Mouse (Mus musculus) forebrain, embryonic 15.5 days (tissue): Measurements from ENCODE around the gene Galnt13. TPM values are rescaled to one million over a fixed set of nuclear protein-coding genes. Genes with fewer than 3 reads are reported as not detected.
A peak's percentile ranks its signal among the peaks of the same experiment; 100 is the strongest.
"Not testable (repeated sequence)": the region's sequence is repeated elsewhere in the genome, so short reads cannot be mapped to it uniquely, and the experiment has no call there.

ENCODE experiments used
- ATAC-seq: fragments of 200-750 bp; cut with Nextera tagmentation; replicated peaks from 2 replicates; pipeline ENCODE4 v1.8.0; 2017; ENCODE audit warnings: mild to moderate bottlenecking, moderate TSS enrichment, moderate library complexity
- H3K27ac ChIP-seq: fragments of 300-500 bp; sonication (generic); replicated peaks from 2 replicates; pipeline ENCODE4 v1.5.1; 2015; ENCODE audit warnings: mild to moderate bottlenecking, inconsistent platforms
- H3K27me3 ChIP-seq: fragments of 300-500 bp; sonication (generic); 2 replicates; pipeline ENCODE4 v1.6.1; 2015; ENCODE audit warnings: inconsistent platforms
- H3K36me3 ChIP-seq: fragments of 300-500 bp; sonication (generic); 2 replicates; pipeline ENCODE4 v1.6.1; 2015; ENCODE audit warnings: mild to moderate bottlenecking, inconsistent platforms
- H3K4me1 ChIP-seq: fragments of 300-500 bp; sonication (generic); 2 replicates; pipeline ENCODE4 v1.6.1; 2015; ENCODE audit warnings: inconsistent platforms
- H3K4me2 ChIP-seq: fragments of 300-500 bp; sonication (generic); replicated peaks from 2 replicates; pipeline ENCODE4 v1.6.1; 2015; ENCODE audit warnings: mild to moderate bottlenecking, inconsistent platforms
- H3K4me3 ChIP-seq: fragments of 300-500 bp; sonication (generic); 2 replicates; pipeline ENCODE4 v1.5.1; 2015; ENCODE audit warnings: mild to moderate bottlenecking, inconsistent platforms
- H3K9ac ChIP-seq: fragments of 300-500 bp; sonication (generic); replicated peaks from 2 replicates; pipeline ENCODE4 v1.6.1; 2015; ENCODE audit warnings: mild to moderate bottlenecking, inconsistent platforms
- H3K9me3 ChIP-seq: fragments of 300-500 bp; sonication (generic); 2 replicates; pipeline ENCODE4 v1.6.1; 2016; ENCODE audit warnings: inconsistent platforms
- WGBS: fragments of 180-500 bp; shearing (Covaris S2); methylation state at CpG from one replicate; pipeline ENCODE4 v1.1.7; 2015; ENCODE audit warnings: mixed read lengths; 5-methylcytosine and 5-hydroxymethylcytosine counted together
- polyA plus RNA-seq: library from polyadenylated mRNA; unstranded; fragments of >200 nt; fragmentation: Nextera tagmentation; extraction: Ambion mirVana; gene quantifications from 2 replicates; pipeline ENCODE4 v1.2.1, GENCODE M21; 2015

Gene Galnt13
- polyA plus RNA-seq, 1 experiment from 2014 or later = 2.8 TPM

- no peaks in the 10 kb centered on the region for H3K9me3 ChIP-seq
- no peak overlapping the region for H3K4me2 ChIP-seq
- H3K9ac ChIP-seq = no peak overlapping the region
- H3K4me1 ChIP-seq = no peaks in the 10 kb centered on the region
- H3K27me3 ChIP-seq = no peaks in the 10 kb centered on the region
- no peak for ATAC-seq
- H3K27ac ChIP-seq = no peak overlapping the region
- H3K4me3 ChIP-seq = no peak overlapping the region
- no peaks in the 10 kb centered on the region for H3K36me3 ChIP-seq
Measured at GRCm38 (mm10) chr2:54938075-54938474, 502.0 kb downstream of the Galnt13 start.

DNA sequence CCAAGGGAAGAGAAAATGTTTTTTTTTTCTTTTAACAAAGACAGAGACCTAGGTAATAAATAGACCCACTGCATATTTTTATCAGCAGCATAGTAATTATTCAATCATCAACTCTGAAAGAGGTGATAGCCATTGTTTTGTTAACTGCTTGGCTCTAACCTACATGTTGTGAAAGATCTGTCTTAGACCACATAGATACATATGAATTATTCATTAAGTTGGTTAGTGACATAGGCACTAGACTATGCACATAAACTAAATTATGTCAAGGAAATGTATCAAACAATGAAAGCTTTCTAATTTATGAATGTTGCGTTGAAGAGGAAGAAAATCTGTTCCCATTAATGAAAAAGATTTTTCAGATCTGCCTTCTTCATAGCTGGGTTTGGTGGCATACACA is 507.3 kb downstream of the Galnt13 start:
- Histone ChIP-seq H3K4me3 (no peak overlapping the region), H3K27ac (no peak overlapping the region), H3K4me1 (no peaks in the 10 kb centered on the region), H3K4me2 (no peak overlapping the region), H3K27me3 (no peaks in the 10 kb centered on the region), H3K36me3 (no peaks in the 10 kb centered on the region), H3K9ac (no peak overlapping the region), H3K9me3 (no peaks in the 10 kb centered on the region)
- WGBS = 70% methylated on average over 1 of the region's 1 CpGs
- 0 out of 2 replicates have a peak, but pooled peaks have one; percentile 46 for ATAC-seq

GRCm38 (mm10) chr2:54983839-54984238 is 547.7 kb downstream of the Galnt13 start:
- Histone ChIP-seq H3K36me3 (no peaks in the 10 kb centered on the region), H3K27me3 (no peaks in the 10 kb centered on the region), H3K27ac (no peak overlapping the region), H3K4me1 (no peaks in the 10 kb centered on the region), H3K9ac (no peak overlapping the region), H3K9me3 (no peaks in the 10 kb centered on the region), H3K4me2 (no peak overlapping the region), H3K4me3 (no peak overlapping the region)
- ATAC-seq = peak; percentile 58; the same call in 1 of the 2 replicates
- WGBS = 64% methylated on average over 1 of the region's 1 CpGs

DNA sequence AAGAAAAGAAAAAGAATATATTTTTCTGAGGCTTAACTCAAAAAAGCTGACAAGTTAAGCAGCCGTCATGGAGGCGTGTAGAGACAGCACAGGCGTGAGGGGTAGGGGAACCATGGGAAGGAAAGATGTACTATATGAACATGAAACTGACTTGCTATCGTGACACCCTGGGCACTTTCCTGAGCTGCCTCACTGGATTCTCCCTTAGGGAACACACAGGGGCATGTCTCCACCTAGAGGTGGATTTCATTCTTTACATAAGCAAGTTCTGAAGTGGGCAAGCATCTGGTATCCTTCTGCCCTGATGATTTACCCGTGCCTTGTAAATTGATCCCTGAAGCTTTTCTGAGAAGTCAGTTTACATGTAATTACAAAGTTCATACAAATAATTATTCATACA is 586.4 kb downstream of the Galnt13 start:
- H3K9ac ChIP-seq, H3K4me2 ChIP-seq, H3K27ac ChIP-seq, H3K9me3 ChIP-seq, H3K4me1 ChIP-seq, H3K4me3 ChIP-seq, H3K36me3 ChIP-seq, H3K27me3 ChIP-seq: not testable (repeated sequence)
- no CpG with 5 or more reads among the region's 5 CpGs for WGBS
- peak; percentile 64 for ATAC-seq

DNA sequence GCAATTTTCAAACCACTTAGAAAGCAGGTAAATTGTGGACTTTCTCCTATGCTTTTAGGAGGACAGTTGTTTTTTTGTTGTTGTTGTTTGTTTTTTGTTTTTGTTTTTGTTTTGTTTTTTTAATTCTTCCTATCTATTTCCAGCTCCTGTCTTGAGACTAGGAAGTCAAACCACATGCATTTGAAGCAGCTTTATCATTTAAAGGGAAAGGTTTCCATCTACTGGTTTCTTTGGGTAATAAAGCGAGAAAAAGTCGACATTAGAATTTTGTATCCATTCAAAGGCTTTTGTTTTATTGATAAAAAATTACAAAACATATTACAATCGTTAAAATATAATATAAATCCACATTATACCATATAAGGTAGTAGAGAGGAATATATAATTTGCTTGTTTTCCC is 598.5 kb downstream of the Galnt13 start:
- 62% methylated on average over 3 of the region's 3 CpGs for WGBS
- H3K36me3 ChIP-seq = no peaks in the 10 kb centered on the region
- no peak overlapping the region for H3K4me3 ChIP-seq
- H3K27me3 ChIP-seq = no peaks in the 10 kb centered on the region
- H3K27ac ChIP-seq = no peak overlapping the region
- no peak overlapping the region for H3K4me2 ChIP-seq
- no peaks in the 10 kb centered on the region for H3K4me1 ChIP-seq
- ATAC-seq = no peak
- H3K9me3 ChIP-seq = no peaks in the 10 kb centered on the region
- H3K9ac ChIP-seq = no peak overlapping the region

DNA sequence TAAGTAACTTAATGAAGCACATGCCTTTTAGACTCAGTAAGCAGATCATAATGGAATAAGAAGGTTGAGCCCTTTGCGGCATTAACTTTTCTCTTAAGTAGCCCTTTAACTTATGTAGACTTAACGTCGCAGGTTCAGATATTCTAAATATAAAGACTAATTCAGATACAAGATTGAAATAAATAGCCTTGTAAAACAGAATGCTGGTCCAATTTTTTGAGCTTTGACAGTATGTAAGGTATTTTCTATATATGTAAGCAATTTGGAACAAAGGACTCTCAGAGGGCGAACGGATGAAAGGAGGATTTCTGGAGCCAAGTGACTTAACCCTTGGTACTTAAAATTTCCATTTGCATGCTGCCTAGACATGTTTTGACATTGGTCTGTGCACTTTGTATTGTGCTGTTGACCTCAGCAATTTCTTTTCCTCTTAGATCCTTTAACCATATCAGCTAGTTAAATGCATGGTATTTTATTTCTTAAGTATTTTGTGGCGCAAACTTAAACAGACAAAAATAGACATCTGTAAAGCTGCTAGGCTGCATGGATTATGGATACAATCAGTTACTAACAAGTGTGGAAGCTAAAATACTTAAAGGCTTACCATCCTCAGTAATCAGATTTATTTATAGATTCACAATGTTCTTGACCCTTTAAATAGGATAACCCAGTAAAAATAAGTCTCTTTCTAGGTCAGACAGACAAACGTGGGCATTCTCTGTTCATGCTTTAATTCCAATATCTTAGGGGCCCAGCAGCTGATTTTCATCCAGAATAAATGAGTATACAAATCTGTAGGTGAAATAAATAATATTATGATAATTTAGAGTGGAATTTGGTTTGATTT is 629.6 kb downstream of the Galnt13 start:
- Histone ChIP-seq H3K27ac (no peak overlapping the region), H3K4me2 (no peak overlapping the region), H3K4me3 (no peak overlapping the region), H3K36me3 (no peaks in the 10 kb centered on the region), H3K9ac (no peak overlapping the region), H3K4me1 (no peaks in the 10 kb centered on the region), H3K9me3 (no peaks in the 10 kb centered on the region), H3K27me3 (no peaks in the 10 kb centered on the region)
- ATAC-seq = no peak
- WGBS = 15% methylated on average over 7 of the region's 7 CpGs

GRCm38 (mm10) chr2:55085580-55085979 is 649.5 kb downstream of the Galnt13 start:
- H3K36me3 ChIP-seq = no peaks in the 10 kb centered on the region
- no peak for ATAC-seq
- H3K4me1 ChIP-seq = no peaks in the 10 kb centered on the region
- H3K4me2 ChIP-seq = no peak overlapping the region
- no peaks in the 10 kb centered on the region for H3K9me3 ChIP-seq
- H3K9ac ChIP-seq = no peak overlapping the region
- no peak overlapping the region for H3K27ac ChIP-seq
- H3K27me3 ChIP-seq = no peaks in the 10 kb centered on the region
- no peak overlapping the region for H3K4me3 ChIP-seq
- 92% methylated on average over 2 of the region's 2 CpGs for WGBS

- WGBS = 94% methylated on average over 1 of the region's 1 CpGs
Measured at GRCm38 (mm10) chr2:55088034-55088433, 651.9 kb downstream of the Galnt13 start.

GRCm38 (mm10) chr2:55090332-55090731 is 654.2 kb downstream of the Galnt13 start:
- WGBS = 27% methylated on average over 3 of the region's 3 CpGs
- 0 out of 2 replicates have a peak, but pooled peaks cover 4% of the 10 kb centered on the region for H3K4me1 ChIP-seq
- H3K4me2 ChIP-seq = no peak overlapping the region
- no peaks in the 10 kb centered on the region for H3K27me3 ChIP-seq
- H3K4me3 ChIP-seq = no peak overlapping the region
- no peak overlapping the region for H3K9ac ChIP-seq
- no peak overlapping the region for H3K27ac ChIP-seq
- ATAC-seq = peak; percentile 80
- no peaks in the 10 kb centered on the region for H3K9me3 ChIP-seq
- no peaks in the 10 kb centered on the region for H3K36me3 ChIP-seq

More at GRCm38 (mm10) chr2:55088034-55088433, 651.9 kb downstream of the Galnt13 start:
- ATAC-seq = no peak
- Histone ChIP-seq H3K27ac (no peak overlapping the region), H3K9ac (no peak overlapping the region), H3K4me2 (no peak overlapping the region), H3K36me3 (no peaks in the 10 kb centered on the region), H3K4me1 (0 out of 2 replicates have a peak, but pooled peaks cover 4% of the 10 kb centered on the region), H3K9me3 (no peaks in the 10 kb centered on the region), H3K4me3 (no peak overlapping the region), H3K27me3 (no peaks in the 10 kb centered on the region)

- Histone ChIP-seq H3K27ac (no peak overlapping the region), H3K4me2 (no peak overlapping the region), H3K4me3 (no peak overlapping the region), H3K4me1 (0 out of 2 replicates have a peak, but pooled peaks cover 4% of the 10 kb centered on the region), H3K27me3 (no peaks in the 10 kb centered on the region), H3K9ac (no peak overlapping the region), H3K36me3 (no peaks in the 10 kb centered on the region), H3K9me3 (no peaks in the 10 kb centered on the region)
- 9% methylated on average over 4 of the region's 4 CpGs for WGBS
- peak; percentile 83 for ATAC-seq
Measured at GRCm38 (mm10) chr2:55091495-55091894, 655.4 kb downstream of the Galnt13 start.

GRCm38 (mm10) chr2:55099100-55099499 is 663.0 kb downstream of the Galnt13 start:
- Histone ChIP-seq H3K9me3 (no peaks in the 10 kb centered on the region), H3K27ac (no peak overlapping the region), H3K9ac (no peak overlapping the region), H3K36me3 (no peaks in the 10 kb centered on the region), H3K27me3 (no peaks in the 10 kb centered on the region), H3K4me1 (no peaks in the 10 kb centered on the region), H3K4me3 (no peak overlapping the region), H3K4me2 (no peak overlapping the region)
- WGBS = 73% methylated on average over 1 of the region's 1 CpGs
- no peak for ATAC-seq

DNA sequence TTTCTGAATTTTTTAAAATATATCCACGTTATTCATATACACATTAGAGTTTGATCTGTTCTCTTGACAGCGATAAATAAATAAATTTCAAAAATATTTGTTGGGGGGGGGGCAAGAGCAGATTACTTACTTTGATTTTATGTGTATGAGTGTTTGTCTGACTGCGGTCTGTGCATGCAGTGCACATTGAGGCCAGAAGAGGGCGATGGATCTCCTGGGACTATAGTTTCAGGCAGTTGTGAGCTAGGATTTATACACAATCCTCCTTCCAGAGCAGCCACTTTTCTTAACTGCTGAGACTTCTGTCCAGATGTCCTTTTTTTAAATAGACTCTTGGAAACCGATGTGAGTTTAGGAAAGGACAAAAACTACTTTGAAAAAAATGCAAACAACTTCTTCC is 665.2 kb downstream of the Galnt13 start:
- Histone ChIP-seq H3K4me2 (no peak overlapping the region), H3K4me3 (no peak overlapping the region), H3K9me3 (no peaks in the 10 kb centered on the region), H3K9ac (no peak overlapping the region), H3K4me1 (no peaks in the 10 kb centered on the region), H3K36me3 (no peaks in the 10 kb centered on the region), H3K27ac (no peak overlapping the region), H3K27me3 (no peaks in the 10 kb centered on the region)
- WGBS = 74% methylated on average over 5 of the region's 5 CpGs
- no peak for ATAC-seq

DNA sequence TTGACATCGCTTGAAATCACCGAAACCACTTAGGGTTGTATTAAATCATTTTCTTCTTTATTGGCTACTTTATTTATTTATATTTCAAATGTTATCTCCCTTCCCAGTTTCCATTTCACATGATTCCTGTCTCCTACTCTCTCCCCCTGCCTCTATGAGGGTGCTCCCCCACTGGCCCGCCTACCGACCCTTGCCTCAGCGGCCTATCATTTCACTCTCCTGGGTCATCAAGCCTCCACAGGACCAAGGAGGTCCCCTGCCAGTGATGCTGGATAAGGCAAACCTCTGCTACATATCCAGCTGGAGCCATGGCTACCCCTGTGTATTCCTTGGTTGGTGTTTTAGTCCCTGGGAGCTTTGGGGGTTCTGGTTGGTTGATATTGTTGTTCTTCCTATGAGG is 667.4 kb downstream of the Galnt13 start:
- Histone ChIP-seq H3K9ac (no peak overlapping the region), H3K4me3 (no peak overlapping the region), H3K27ac (no peak overlapping the region), H3K4me2 (no peak overlapping the region), H3K27me3 (no peaks in the 10 kb centered on the region), H3K4me1 (no peaks in the 10 kb centered on the region), H3K36me3 (no peaks in the 10 kb centered on the region), H3K9me3 (no peaks in the 10 kb centered on the region)
- 97% methylated on average over 5 of the region's 5 CpGs for WGBS
- no peak for ATAC-seq
